Mouse (Mus musculus): ENCODE measurements around the gene Gm37240. TPM values are rescaled to one million over a fixed set of nuclear protein-coding genes. Genes with fewer than 3 reads are reported as not detected.

The Gm37240 gene
- polyA plus RNA-seq, 1 experiment from 2014 or later: 2.8 TPM

DNA sequence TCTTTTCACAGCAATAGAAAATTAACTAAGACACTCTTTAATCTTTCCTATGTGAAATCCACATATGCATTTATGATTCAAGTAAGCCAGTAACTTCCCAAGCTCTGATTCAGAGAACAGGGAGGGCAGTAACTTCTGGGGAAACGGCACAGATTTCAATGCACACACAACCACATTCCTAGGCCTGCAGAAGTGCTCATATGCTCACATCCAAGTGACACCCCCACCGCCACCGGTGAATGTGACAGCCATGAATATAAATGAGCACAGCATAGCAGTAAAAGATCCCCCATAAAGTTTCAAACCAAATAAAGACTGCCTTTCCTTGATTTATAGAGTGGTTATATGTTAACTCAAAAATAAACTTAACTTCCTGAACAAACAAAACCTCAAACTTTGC lies 641.2 kb downstream of the Gm37240 start:
- H3K36me3 ChIP-seq (replicated peaks): no peaks in the 10 kb centered on the region
- no peaks in the 10 kb centered on the region for H3K4me1 ChIP-seq
- H3K4me3 ChIP-seq: no peak overlapping the region
- H3K27ac ChIP-seq (replicated peaks): no peak overlapping the region
- no peaks in the 10 kb centered on the region for H3K9me3 ChIP-seq
- no peaks in the 10 kb centered on the region for H3K27me3 ChIP-seq (replicated peaks; ENCODE audit: low read depth, poor library complexity, severe bottlenecking)
- no peak for DNase-seq (ENCODE audit: low spot score)
- WGBS: 88% methylated on average over 3 of the region's 3 CpGs

GRCm38 (mm10) chr3:85236546-85236945 lies 650.8 kb downstream of the Gm37240 start:
- WGBS: 84% methylated on average over 3 of the region's 3 CpGs
- no peaks in the 10 kb centered on the region for H3K36me3 ChIP-seq (replicated peaks)
- H3K4me3 ChIP-seq: no peak overlapping the region
- H3K27ac ChIP-seq (replicated peaks): no peak overlapping the region
- peaks cover 8% of the 10 kb centered on the region for H3K4me1 ChIP-seq
- H3K27me3 ChIP-seq (replicated peaks; ENCODE audit: low read depth, poor library complexity, severe bottlenecking): no peaks in the 10 kb centered on the region
- H3K9me3 ChIP-seq: no peaks in the 10 kb centered on the region
- DNase-seq (ENCODE audit: low spot score): peak; percentile 1

DNA sequence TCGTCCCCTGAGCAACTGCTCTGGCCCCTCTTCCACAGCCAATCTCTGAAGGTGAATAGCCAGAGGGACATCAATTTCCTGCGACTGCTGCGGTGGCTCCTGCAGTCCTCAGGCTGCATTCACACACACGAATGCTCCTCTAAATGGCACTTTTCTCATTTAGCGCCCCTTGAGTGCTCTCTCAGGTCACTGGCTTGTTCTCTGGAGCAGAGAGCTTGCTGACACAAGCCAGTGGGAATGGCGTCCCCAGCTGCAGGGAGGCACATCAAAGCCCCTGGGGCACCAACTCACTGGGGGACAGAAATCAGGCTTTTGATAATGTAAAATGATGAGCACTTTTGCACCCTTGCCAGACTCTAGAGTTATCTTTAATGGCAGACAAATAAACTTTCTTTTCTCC lies 654.5 kb downstream of the Gm37240 start:
- no peak for DNase-seq (ENCODE audit: low spot score)
- Histone ChIP-seq H3K27me3 (replicated peaks; ENCODE audit: low read depth, poor library complexity, severe bottlenecking) (no peaks in the 10 kb centered on the region), H3K4me3 (no peak overlapping the region), H3K9me3 (no peaks in the 10 kb centered on the region), H3K4me1 (peaks cover 8% of the 10 kb centered on the region), H3K27ac (replicated peaks) (no peak overlapping the region), H3K36me3 (replicated peaks) (no peaks in the 10 kb centered on the region)
- 39% methylated on average over 6 of the region's 6 CpGs for WGBS

GRCm38 (mm10) chr3:85222046-85222445 lies 665.3 kb downstream of the Gm37240 start:
- Histone ChIP-seq H3K4me3 (no peak overlapping the region), H3K9me3 (no peaks in the 10 kb centered on the region), H3K36me3 (replicated peaks) (no peaks in the 10 kb centered on the region), H3K4me1 (no peaks in the 10 kb centered on the region), H3K27me3 (replicated peaks; ENCODE audit: low read depth, poor library complexity, severe bottlenecking) (no peaks in the 10 kb centered on the region), H3K27ac (replicated peaks) (no peak overlapping the region)
- no peak for DNase-seq (ENCODE audit: low spot score)
- 85% methylated on average over 5 of the region's 5 CpGs for WGBS

- WGBS: 89% methylated on average over 5 of the region's 5 CpGs
- H3K36me3 ChIP-seq (replicated peaks): no peaks in the 10 kb centered on the region
- no peak overlapping the region for H3K4me3 ChIP-seq
- DNase-seq (ENCODE audit: low spot score): no peak
- no peaks in the 10 kb centered on the region for H3K4me1 ChIP-seq
- no peaks in the 10 kb centered on the region for H3K9me3 ChIP-seq
- H3K27ac ChIP-seq (replicated peaks): no peak overlapping the region
- H3K27me3 ChIP-seq (replicated peaks; ENCODE audit: low read depth, poor library complexity, severe bottlenecking): no peaks in the 10 kb centered on the region
Observed at GRCm38 (mm10) chr3:85214926-85215325, 672.4 kb downstream of the Gm37240 start.

GRCm38 (mm10) chr3:85212751-85213350 lies 674.5 kb downstream of the Gm37240 start:
- no peak overlapping the region for H3K27ac ChIP-seq (replicated peaks)

GRCm38 (mm10) chr3:85209887-85210844 lies 677.2 kb downstream of the Gm37240 start:
- 78% methylated on average over 17 of the region's 17 CpGs for WGBS
- Histone ChIP-seq H3K36me3 (replicated peaks) (no peaks in the 10 kb centered on the region), H3K4me3 (no peak overlapping the region), H3K27me3 (replicated peaks; ENCODE audit: low read depth, poor library complexity, severe bottlenecking) (no peaks in the 10 kb centered on the region), H3K4me1 (no peaks in the 10 kb centered on the region), H3K27ac (replicated peaks) (no peak overlapping the region), H3K9me3 (no peaks in the 10 kb centered on the region)
- DNase-seq (ENCODE audit: low spot score): no peak

More at GRCm38 (mm10) chr3:85212751-85213350, 674.5 kb downstream of the Gm37240 start:
- Histone ChIP-seq H3K4me1 (no peaks in the 10 kb centered on the region), H3K27me3 (replicated peaks; ENCODE audit: low read depth, poor library complexity, severe bottlenecking) (no peaks in the 10 kb centered on the region), H3K4me3 (no peak overlapping the region), H3K36me3 (replicated peaks) (no peaks in the 10 kb centered on the region), H3K9me3 (no peaks in the 10 kb centered on the region)
- WGBS: 82% methylated on average over 9 of the region's 9 CpGs
- no peak for DNase-seq (ENCODE audit: low spot score)

- Histone ChIP-seq H3K4me1 (peaks cover 3% of the 10 kb centered on the region; the same call in 1 of the 2 replicates), H3K27me3 (replicated peaks; ENCODE audit: low read depth, poor library complexity, severe bottlenecking) (no peaks in the 10 kb centered on the region), H3K4me3 (no peak overlapping the region), H3K36me3 (replicated peaks) (no peaks in the 10 kb centered on the region), H3K9me3 (no peaks in the 10 kb centered on the region), H3K27ac (replicated peaks) (no peak overlapping the region)
- 90% methylated on average over 7 of the region's 7 CpGs for WGBS
- DNase-seq (ENCODE audit: low spot score): no peak
Observed at GRCm38 (mm10) chr3:85206475-85206874, 680.8 kb downstream of the Gm37240 start.

- Histone ChIP-seq H3K4me1 (peaks cover 3% of the 10 kb centered on the region; the same call in 1 of the 2 replicates), H3K27ac (replicated peaks) (no peak overlapping the region), H3K9me3 (no peaks in the 10 kb centered on the region), H3K36me3 (replicated peaks) (no peaks in the 10 kb centered on the region), H3K27me3 (replicated peaks; ENCODE audit: low read depth, poor library complexity, severe bottlenecking) (no peaks in the 10 kb centered on the region), H3K4me3 (no peak overlapping the region)
- DNase-seq (ENCODE audit: low spot score): no peak
- 88% methylated on average over 4 of the region's 4 CpGs for WGBS
Observed at GRCm38 (mm10) chr3:85205911-85206310, 681.4 kb downstream of the Gm37240 start.

DNA sequence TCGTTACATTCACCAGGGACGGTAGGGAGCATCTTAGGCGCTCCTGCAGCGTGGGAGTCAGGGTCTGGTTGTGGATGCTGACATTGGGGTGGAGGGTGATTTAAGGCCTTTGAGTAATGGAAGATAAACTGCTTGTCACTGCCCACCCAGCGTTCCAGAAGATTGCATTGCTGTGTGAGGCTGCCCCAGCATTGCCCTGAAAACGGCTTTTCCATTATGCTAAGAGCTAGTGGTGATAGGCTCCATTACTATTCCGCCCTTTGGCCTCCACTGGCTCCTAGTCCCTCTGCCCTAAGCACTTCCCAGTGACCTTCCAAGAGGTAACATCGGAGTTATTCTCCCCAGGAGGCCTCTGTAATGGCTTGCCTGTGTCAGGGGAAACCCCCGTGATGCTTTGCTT lies 683.7 kb downstream of the Gm37240 start:
- no peaks in the 10 kb centered on the region for H3K27me3 ChIP-seq (replicated peaks; ENCODE audit: low read depth, poor library complexity, severe bottlenecking)
- H3K4me3 ChIP-seq: no peak overlapping the region
- no peaks in the 10 kb centered on the region for H3K36me3 ChIP-seq (replicated peaks)
- 69% methylated on average over 9 of the region's 9 CpGs for WGBS
- peaks cover 3% of the 10 kb centered on the region; the same call in 1 of the 2 replicates for H3K4me1 ChIP-seq
- no peaks in the 10 kb centered on the region for H3K9me3 ChIP-seq
- DNase-seq (ENCODE audit: low spot score): no peak
- H3K27ac ChIP-seq (replicated peaks): no peak overlapping the region

DNA sequence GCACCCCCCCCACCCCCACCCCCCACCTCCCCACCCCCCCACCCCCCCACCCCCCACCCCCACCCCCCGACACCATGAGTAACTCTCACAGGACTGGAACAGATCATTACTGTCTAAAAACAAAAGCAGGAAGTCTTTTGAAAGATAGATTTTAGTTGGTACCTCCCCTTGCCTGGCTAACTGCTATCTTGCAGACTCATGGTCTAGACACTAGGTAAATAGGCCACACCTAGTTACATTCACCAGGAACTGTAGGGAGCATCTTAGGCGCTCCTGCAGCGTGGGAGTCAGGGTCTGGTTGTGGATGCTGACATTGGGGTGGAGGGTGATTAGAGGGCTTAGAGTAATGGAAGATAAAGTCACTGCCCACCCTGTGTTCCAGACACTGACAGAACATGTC lies 684.6 kb downstream of the Gm37240 start:
- H3K27ac ChIP-seq (replicated peaks): no peak overlapping the region
- H3K4me3 ChIP-seq: no peak overlapping the region
- DNase-seq (ENCODE audit: low spot score): no peak
- WGBS: 75% methylated on average over 3 of the region's 3 CpGs
- no peaks in the 10 kb centered on the region for H3K27me3 ChIP-seq (replicated peaks; ENCODE audit: low read depth, poor library complexity, severe bottlenecking)
- H3K36me3 ChIP-seq (replicated peaks): no peaks in the 10 kb centered on the region
- no peaks in the 10 kb centered on the region for H3K9me3 ChIP-seq
- H3K4me1 ChIP-seq: peaks cover 3% of the 10 kb centered on the region; the same call in 1 of the 2 replicates

DNA sequence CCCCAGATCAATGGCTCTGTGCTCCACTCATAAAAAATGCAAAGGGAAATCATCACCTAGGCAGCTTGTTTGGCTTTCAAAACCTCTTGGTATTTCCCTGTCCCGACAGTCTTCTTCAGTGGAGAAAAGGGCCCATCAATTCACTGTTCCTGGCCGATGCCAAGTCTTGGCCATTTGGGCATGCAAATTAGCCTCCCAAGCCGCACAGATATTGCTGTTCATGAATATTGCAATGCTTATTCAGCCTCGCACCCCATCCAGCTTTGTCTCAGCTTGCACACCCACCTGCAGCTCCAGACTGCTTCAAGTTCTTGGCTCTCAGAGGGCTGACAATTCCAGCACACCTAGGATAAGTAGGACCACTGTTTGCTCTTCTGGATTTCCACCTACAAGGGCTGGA lies 685.5 kb downstream of the Gm37240 start:
- Histone ChIP-seq H3K27ac (replicated peaks) (no peak overlapping the region), H3K4me1 (peaks cover 7% of the 10 kb centered on the region; the same call in 1 of the 2 replicates), H3K36me3 (replicated peaks) (no peaks in the 10 kb centered on the region), H3K9me3 (no peaks in the 10 kb centered on the region), H3K27me3 (replicated peaks; ENCODE audit: low read depth, poor library complexity, severe bottlenecking) (no peaks in the 10 kb centered on the region), H3K4me3 (no peak overlapping the region)
- no peak for DNase-seq (ENCODE audit: low spot score)
- WGBS: 92% methylated on average over 4 of the region's 4 CpGs

GRCm38 (mm10) chr3:85198496-85198895 lies 688.8 kb downstream of the Gm37240 start:
- Histone ChIP-seq H3K4me1 (peaks cover 8% of the 10 kb centered on the region; the same call in 1 of the 2 replicates), H3K4me3 (no peak overlapping the region), H3K27me3 (replicated peaks; ENCODE audit: low read depth, poor library complexity, severe bottlenecking) (no peaks in the 10 kb centered on the region), H3K9me3 (no peaks in the 10 kb centered on the region), H3K36me3 (replicated peaks) (no peaks in the 10 kb centered on the region), H3K27ac (replicated peaks) (no peak overlapping the region)
- 94% methylated on average over 3 of the region's 3 CpGs for WGBS
- no peak for DNase-seq (ENCODE audit: low spot score)
